Mouse (Mus musculus) adrenal gland, postnatal 14 days (tissue): ENCODE data around the gene Nmi. TPM values are rescaled to one million over a fixed set of nuclear protein-coding genes. Genes with fewer than 3 reads are reported as not detected.

Experiments
- DNase-seq: peaks from one replicate; pipeline ENCODE4 v3.0.0; 2021; ENCODE audit warnings: mixed read lengths
- total RNA-seq: library from RNA; stranded (reverse); gene quantifications from 2 replicates; pipeline ENCODE4 v1.2.3, GENCODE M21; 2021

Gene Nmi
- total RNA-seq, 1 experiment from 2014 or later: 11.3 TPM

DNA sequence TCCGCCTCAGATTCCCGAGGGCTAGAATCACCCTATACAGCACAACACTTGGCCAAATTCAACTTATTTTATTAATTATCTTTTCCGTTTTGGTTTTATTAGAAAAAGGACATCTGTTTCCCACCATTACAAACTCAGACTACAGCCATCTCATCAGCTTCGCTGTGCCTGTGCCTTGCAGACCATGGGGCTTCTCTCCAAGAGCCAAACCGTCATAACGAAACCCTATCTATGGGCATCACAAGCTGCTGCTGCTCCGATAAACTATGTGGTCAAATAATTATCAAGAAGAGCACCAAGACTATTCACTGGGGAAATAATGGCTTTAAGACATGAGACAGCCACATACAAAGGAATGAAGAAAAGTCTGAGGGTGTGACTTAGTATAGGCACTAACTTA, 31.5 kb downstream of the Nmi start:
- no peak for DNase-seq

DNA sequence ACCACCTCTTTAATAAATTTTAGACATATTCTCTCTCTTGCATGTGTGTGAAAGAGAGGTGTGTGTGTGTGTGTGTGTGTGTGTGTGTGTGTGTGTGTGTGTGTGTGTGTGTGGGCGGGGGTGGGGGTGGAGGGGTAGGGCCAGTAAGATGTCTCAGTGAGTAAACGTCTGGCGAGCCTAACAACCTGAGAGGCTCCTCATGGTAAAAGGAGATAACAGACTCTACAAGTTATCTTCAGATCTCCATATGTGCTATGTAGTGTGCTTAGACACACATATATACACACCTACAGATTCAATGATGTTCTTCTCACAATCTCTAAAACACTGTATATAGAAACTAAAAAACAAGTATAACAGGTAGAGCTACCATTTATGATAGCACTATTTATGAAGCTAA, 34.5 kb downstream of the Nmi start:
- no peak for DNase-seq

DNA sequence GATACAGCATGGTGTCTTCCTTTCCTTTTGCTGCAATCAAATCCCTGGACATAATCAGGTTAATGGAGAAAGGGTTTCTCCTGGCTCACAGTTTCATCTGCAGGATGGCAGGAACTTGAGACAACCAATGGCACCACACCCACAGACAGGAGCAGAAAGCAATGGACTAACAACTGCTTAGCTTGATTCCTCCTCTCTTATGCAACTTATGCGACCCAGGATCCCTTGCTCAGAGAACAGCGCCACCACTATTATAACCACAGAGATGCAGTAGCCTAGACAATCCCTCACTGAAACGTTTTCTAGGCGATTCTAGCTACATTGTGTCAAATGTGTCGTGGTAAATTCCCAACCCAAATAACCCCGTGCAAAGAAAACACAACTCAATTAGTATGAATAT, 36.3 kb downstream of the Nmi start:
- no peak for DNase-seq

DNA sequence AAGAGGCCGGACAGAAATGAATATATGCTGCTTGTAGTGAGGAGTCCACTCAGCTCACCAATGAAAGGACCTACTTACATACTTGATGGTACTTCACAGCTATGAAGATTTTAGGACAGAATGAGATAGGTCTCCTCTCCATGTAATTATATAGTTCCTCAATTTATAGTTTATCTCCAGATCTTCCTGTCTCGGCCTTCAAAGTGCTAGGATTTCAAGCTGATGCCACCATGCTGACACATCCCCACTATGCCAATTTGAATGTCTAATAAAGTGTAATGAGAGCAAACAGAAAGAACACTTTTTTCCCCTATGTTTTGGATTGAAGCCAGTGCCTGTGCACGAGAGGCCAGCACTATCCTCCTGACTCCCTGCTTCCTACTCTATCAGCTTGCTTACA, 36.7 kb downstream of the Nmi start:
- no peak for DNase-seq

- DNase-seq: no peak
These were observed 37.4 kb downstream of the Nmi start for GRCm38 (mm10) chr2:51935921-51936320.

GRCm38 (mm10) chr2:51934574-51935334, 38.5 kb downstream of the Nmi start, which contains the start of gene Rbm43:
Rbm43 (minus strand) TSS chr2:51935163.
- DNase-seq: peak; percentile 85

DNA sequence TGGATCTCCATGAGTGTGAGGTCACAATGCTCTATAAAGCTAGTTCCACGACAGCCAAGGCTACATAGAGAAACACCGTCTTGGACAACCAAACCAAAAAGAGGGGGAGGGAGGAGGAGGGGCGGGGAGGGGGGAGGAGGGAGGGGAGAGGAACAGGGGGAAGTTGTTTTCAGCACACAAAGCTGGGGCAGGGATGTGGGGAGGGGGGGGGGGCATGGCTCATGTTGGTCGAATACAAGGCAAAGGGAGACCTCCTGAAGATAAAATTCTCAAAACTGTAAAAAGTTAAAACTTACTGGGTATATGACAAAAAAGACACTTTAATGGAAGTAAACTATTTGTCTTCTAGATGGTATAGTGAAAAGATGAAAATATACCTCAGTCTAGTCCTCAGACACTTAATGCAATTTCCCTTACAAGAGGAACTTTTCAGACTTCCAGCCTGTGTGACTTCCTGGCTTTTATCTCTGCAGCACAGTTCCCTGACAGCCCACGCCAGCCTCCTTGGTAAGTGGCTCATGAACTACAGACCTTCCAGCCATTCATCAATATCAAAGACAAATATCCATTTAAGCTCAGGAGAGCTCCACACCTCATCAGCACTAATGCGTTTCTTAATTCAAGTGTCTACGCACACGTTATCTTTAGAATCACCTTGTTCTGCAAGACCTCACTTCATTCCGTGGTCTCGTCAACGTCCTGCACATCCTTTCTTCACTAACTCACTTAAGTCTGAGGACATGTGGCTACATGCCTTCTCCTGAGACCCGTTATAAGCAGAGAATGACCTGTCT, 39.8 kb downstream of the Nmi start:
- DNase-seq: peak; percentile 13

DNA sequence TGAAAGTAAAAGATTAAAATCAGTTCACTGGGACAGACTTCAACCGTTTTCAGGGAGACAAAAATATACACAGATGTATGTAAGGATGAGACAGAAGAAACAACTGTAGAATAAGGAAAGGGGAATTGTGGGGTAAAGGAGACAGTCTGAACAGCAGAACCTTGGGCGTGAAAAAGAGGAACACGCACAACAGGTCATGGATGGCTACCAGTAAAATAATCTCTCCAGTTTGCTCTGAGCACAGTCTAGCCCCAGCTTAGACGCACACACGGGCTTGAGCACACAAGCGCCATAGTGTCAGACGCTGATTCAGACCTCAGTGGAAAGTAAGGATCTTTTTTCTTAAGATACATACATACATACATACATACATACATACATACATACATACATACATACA, 42.1 kb downstream of the Nmi start:
- DNase-seq: no peak

DNA sequence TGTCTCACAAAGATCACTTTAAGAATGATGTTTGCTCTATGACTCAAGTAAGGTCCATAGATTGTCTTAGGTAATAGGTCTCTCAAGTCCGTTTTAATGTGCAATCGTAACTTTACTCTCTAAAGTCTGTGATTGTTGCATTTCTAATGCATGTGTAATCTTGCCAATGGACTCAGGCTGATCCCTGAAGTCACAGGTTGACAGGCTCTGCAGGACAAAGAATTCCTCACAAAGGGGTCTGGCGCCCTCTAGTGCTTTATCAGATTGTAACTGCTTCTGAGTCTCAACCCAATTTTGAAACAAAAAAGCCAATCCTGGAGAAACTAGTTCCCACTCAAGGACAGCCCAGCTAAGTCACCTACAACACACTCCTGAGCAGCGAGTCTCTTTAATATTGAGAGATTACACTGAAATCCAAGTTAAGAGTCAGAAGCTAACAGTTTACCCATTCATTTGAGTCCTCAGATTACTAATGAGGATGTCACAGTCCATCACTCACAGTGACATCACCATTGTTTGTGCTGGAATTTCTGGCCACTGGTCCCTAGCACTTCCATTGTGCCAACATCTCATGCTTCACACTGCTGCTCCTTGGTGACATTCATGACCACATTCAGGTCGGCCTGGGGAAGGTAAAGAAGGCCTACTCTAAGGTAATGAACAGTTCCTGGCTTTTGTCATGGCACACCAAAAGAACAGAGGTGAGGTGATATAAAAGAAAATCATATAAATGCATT, 58.2 kb downstream of the Nmi start:
- peak; percentile 87 for DNase-seq

DNA sequence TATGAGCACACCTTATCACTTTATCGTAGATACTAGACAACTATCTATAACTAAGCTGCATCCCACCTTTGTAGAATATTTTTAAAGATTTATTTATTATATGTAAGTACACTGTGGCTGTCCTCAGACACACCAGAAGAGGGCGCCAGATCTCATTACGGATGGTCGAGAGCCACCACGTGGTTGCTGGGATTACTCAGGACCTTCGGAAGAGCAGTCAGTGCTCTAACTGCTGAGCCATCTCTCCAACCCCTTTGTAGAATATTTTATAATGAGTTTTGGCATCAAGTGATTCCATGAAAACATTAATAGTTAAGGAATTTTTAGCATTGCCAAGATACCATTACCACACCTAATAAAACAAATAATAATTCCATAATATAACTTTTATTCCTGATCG, 58.8 kb downstream of the Nmi start:
- DNase-seq: no peak

DNA sequence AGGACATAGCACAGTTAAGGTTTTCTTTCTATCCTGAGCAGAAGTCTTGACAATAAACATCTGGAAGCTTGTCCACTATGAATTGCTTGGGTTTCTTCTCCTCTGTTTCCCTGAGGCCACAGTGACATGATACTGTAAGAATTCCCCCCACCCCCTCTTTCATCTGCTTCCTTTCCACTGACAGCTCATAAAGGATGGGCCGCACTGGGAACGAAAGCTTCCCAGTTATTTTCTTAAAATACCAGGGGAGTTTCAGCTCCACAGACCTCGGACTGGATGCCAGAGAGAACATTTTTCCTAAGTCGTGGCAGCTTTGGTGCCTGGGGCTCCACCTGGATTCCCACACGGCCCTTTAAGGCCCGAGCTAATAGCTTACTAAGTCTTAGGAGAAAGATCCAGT, 60.6 kb downstream of the Nmi start:
- no peak for DNase-seq

DNA sequence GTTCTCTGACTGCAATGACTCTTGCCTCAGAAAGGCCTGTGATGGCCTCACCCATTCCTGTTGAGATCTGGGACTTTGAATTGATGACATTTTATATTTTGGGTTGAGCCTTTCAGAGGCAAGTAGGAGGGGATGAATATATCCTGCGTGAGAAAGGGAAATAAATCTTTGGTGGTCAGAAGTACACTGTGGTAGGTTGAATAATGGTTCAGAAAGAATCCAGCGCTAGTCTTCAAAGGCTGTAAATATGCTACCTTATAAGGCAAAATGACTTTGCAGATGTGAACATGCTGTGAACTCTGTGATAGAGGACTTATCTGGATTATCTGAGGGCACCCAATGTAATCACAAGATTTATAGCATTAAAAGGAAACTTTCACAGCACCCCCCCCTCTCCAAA, 61.4 kb downstream of the Nmi start:
- no peak for DNase-seq

DNA sequence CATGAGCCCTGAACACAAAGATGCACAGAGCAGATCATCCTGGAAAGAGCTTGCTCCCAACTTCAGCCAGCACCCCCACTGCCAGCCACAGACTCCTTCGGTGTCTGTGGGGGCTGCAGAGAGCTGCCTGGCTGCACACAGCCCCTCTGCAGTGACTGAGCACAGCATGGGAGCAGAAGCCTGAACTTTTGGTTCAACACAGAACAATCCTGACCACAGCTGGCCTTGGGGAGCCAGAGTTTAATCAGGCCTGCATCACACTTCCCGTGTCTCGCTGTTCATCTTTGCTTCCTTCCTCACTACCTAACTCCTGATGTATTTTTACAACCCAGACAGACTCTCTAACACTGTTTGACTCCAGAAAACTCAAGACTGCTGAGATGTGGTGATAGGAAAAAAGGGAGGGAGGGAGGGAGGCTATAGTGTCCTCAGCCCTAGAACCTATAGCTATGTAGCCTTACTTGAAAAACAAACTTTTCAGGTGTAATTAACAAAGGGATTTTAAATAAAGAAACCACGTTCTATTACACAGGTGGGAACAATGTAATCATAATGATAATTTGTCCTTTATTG, 65.7 kb downstream of the Nmi start:
- DNase-seq: no peak

DNA sequence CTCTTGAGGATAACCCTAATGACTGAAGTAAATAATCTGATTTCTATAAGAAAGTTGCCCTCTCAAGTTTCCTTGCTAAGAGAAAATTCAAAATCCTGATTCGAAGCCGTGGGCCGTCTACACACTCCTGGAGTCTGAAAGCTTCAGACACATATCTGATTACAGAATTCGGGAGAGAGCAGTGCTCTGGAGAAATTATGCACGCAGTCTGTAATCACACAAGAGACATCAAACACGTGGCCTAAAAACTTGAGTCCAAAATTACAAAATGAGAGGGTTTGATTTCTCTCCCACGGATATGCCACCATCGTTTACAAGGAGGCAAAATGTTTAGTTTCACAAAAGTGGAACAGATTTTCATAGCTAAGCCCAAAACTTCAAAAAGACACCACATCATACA, 67.7 kb downstream of the Nmi start:
- DNase-seq: no peak

Other genes starting within 250 kb of the Nmi start
- 15.7 and 18.7 TPM in 2 replicates for gene Rbm43, start 38.3 kb downstream of the Nmi start, total RNA-seq
- 0.98 and 4.7 TPM in 2 replicates for gene Tnfaip6, start 64.5 kb upstream of the Nmi start, total RNA-seq
- gene Rif1, start 99.3 kb upstream of the Nmi start, total RNA-seq: 32.1 and 34.8 TPM in 2 replicates